Mouse (Mus musculus): ENCODE measurements around the gene Erich6. TPM values are rescaled to one million over a fixed set of nuclear protein-coding genes. Genes with fewer than 3 reads are reported as not detected.
"Not testable (repeated sequence)": the region's sequence is repeated elsewhere in the genome, so short reads cannot be mapped to it uniquely, and the experiment has no call there.

The Erich6 gene
- polyA plus RNA-seq, 1 experiment from 2014 or later, result 0.43 TPM

DNA sequence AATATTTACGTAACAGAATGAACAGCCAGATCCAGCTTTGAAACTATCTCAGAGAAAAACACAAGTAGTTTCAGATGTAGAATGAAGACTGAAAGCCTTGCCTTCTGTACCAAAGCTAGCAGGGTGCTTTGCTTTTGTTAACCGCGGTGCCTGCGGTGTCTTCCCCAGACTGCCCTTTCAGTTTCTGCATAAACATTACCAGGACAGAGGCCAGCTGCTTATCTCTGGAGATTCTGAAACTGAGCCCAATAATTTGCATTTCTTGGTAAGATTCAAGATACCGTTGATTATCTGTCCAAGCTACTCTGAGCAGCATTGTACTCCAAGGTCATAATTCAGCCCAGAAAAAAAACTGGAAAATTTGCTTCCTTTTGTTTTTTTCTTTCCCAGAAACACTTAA, 43.4 kb downstream of the Erich6 start:
- Histone ChIP-seq H3K27ac (no peak overlapping the region), H3K9ac (no peak overlapping the region), H3K36me3 (replicated peaks; ENCODE audit: control insufficient read depth, insufficient read depth) (peaks cover 41% of the 10 kb centered on the region), H3K4me3 (replicated peaks; ENCODE audit: low read length) (no peak overlapping the region), H3K9me3 (ENCODE audit: control insufficient read depth, low read length) (no peaks in the 10 kb centered on the region), H3K4me1 (replicated peaks; ENCODE audit: control insufficient read depth, insufficient read depth, low read length) (no peaks in the 10 kb centered on the region), H3K4me2 (replicated peaks) (no peak overlapping the region), H3K27me3 (ENCODE audit: control insufficient read depth, insufficient read depth, low read length) (no peaks in the 10 kb centered on the region)
- 30% methylated on average over 5 of the region's 5 CpGs for WGBS
- DNase-seq (ENCODE audit: low spot score) (no peak), ATAC-seq (ENCODE audit: low FRiP score) (no peak)

DNA sequence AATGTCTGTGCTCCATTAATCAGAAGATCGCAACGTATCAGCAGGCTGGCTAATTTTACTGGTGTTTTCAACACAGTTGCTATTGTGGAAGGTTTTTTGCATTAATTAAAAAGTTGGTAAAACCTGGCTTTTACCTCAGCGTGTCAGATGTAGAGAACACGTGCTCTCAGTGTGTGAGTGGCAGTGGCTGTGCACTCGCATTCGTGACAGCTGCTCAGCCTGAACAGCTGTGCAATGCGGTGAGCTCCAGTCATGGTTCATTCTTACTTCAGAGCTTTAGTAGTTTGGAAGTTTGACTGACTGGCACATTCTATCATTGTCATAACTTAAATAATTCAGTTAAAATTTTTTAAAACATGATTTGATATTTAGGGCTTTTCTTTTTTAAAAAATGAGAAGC, 44.3 kb downstream of the Erich6 start:
- H3K9me3 ChIP-seq (ENCODE audit: control insufficient read depth, low read length); H3K9ac ChIP-seq; H3K27me3 ChIP-seq (ENCODE audit: control insufficient read depth, insufficient read depth, low read length); H3K4me2 ChIP-seq (replicated peaks); H3K4me3 ChIP-seq (replicated peaks; ENCODE audit: low read length); H3K4me1 ChIP-seq (replicated peaks; ENCODE audit: control insufficient read depth, insufficient read depth, low read length); DNase-seq (ENCODE audit: low spot score); ATAC-seq (ENCODE audit: low FRiP score); H3K27ac ChIP-seq: not testable (repeated sequence)
- 67% methylated on average over 7 of the region's 7 CpGs for WGBS
- H3K36me3 ChIP-seq (replicated peaks; ENCODE audit: control insufficient read depth, insufficient read depth), result peaks cover 46% of the 10 kb centered on the region

DNA sequence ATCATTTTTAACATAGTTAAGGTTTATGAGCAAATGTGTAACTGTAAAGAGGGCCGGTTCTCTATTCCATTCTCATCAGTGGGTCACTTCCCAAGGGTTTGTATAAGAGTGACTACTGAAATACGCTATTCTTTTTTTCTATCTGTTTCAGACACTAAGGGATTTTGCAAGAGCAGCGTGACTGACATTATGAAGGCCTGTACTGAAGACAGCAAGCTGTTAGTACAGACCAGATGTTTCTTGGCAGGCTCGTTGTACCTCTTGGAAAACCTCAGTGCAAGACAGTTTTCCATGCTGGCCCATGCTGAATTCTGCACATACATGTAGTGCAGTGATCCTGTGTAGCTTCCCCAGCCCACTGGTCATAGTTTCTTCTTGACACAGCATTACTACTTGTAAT, 46.5 kb downstream of the Erich6 start:
- H3K27me3 ChIP-seq (ENCODE audit: control insufficient read depth, insufficient read depth, low read length); H3K27ac ChIP-seq; H3K4me1 ChIP-seq (replicated peaks; ENCODE audit: control insufficient read depth, insufficient read depth, low read length); H3K9ac ChIP-seq; ATAC-seq (ENCODE audit: low FRiP score); H3K4me3 ChIP-seq (replicated peaks; ENCODE audit: low read length); DNase-seq (ENCODE audit: low spot score); H3K4me2 ChIP-seq (replicated peaks); H3K9me3 ChIP-seq (ENCODE audit: control insufficient read depth, low read length): not testable (repeated sequence)
- 90% methylated on average over 4 of the region's 4 CpGs for WGBS
- peaks cover 61% of the 10 kb centered on the region for H3K36me3 ChIP-seq (replicated peaks; ENCODE audit: control insufficient read depth, insufficient read depth)

DNA sequence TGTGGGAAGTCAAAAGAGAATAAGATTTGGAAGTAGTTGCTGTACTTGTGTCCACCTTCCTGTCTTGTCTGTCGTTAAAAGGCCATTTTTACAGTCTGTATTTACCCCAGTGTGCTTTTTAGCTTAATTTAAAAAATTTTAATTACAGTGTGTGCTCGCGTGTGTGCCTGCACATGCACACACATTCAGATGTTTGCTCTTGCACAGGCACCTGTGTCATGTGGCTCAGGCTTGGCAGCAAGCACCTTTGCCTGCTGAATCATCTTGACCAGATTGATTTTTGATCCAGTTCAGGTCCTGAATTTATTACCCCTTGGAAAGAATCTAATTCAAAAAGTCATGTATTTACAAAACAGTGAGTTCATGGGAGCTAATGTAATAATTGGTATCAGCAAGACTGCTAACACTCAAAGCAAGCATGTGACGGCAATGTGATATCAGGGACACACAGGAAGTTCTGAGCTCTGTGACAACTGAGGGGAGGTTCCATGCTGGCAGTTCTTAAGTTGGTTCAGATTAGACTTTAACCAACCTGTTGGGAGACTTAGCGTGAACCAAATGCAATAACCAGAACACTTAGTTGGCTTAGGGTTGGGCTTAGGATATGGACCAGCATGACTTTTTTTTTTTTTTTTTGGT, 54.1 kb downstream of the Erich6 start:
- DNase-seq (ENCODE audit: low spot score) (no peak), ATAC-seq (ENCODE audit: low FRiP score) (no peak)
- 94% methylated on average over 5 of the region's 5 CpGs for WGBS
- no peaks in the 10 kb centered on the region for H3K27me3 ChIP-seq (ENCODE audit: control insufficient read depth, insufficient read depth, low read length)
- peaks cover 17% of the 10 kb centered on the region; the same call in 1 of the 2 replicates for H3K4me1 ChIP-seq (replicated peaks; ENCODE audit: control insufficient read depth, insufficient read depth, low read length)
- no peak overlapping the region for H3K4me3 ChIP-seq (replicated peaks; ENCODE audit: low read length)
- peaks cover 27% of the 10 kb centered on the region for H3K36me3 ChIP-seq (replicated peaks; ENCODE audit: control insufficient read depth, insufficient read depth)
- H3K4me2 ChIP-seq (replicated peaks), result no peak overlapping the region
- no peaks in the 10 kb centered on the region for H3K9me3 ChIP-seq (ENCODE audit: control insufficient read depth, low read length)
- no peak overlapping the region for H3K9ac ChIP-seq
- no peak overlapping the region for H3K27ac ChIP-seq

DNA sequence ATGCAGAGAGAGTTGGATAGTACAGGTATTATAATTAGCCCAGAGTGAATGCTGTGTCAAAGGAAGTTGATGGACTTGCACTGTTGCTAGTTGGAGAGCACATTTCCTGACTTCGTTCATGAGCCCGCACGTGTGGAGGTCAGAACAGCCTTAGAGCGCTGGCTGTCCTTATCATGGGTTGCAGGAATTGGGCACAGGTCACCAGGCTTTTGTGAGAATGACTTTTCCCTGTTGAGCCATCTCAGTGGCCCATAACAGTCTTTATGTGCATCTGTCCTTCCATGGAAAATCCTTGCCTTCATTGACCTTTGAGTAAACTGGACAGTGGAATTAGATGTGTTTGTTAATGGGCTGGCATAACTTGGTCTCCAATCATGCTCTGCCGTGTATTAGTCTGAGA, 54.7 kb downstream of the Erich6 start:
- DNase-seq (ENCODE audit: low spot score), result no peak
- no peak for ATAC-seq (ENCODE audit: low FRiP score)
- Histone ChIP-seq H3K4me3 (replicated peaks; ENCODE audit: low read length) (no peak overlapping the region), H3K9ac (no peak overlapping the region), H3K4me1 (replicated peaks; ENCODE audit: control insufficient read depth, insufficient read depth, low read length) (peaks cover 21% of the 10 kb centered on the region; the same call in 1 of the 2 replicates), H3K27ac (no peak overlapping the region), H3K36me3 (replicated peaks; ENCODE audit: control insufficient read depth, insufficient read depth) (peaks cover 21% of the 10 kb centered on the region), H3K27me3 (ENCODE audit: control insufficient read depth, insufficient read depth, low read length) (no peaks in the 10 kb centered on the region), H3K4me2 (replicated peaks) (no peak overlapping the region), H3K9me3 (ENCODE audit: control insufficient read depth, low read length) (no peaks in the 10 kb centered on the region)
- 85% methylated on average over 5 of the region's 5 CpGs for WGBS

DNA sequence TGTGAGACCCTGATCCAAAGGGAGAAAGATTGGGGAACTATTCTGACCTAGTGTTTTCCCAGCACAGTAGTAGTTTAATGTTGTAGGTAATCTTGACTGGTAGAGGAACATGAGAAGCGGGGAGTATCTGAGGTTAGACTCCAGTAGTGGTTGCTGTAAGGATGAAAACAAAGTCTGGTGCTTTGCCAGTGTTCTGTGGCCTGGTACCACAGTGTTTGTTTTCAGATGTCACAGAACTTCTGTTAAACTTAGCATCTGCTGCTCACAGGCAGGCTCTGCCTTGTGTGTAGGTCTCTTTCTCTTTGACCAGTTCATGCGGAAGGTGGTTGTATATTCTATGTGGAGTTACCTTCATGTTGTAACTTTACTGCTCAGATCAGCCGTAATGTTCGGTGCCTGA, 55.5 kb downstream of the Erich6 start:
- Histone ChIP-seq H3K27ac (no peak overlapping the region), H3K36me3 (replicated peaks; ENCODE audit: control insufficient read depth, insufficient read depth) (peaks cover 17% of the 10 kb centered on the region), H3K4me3 (replicated peaks; ENCODE audit: low read length) (no peak overlapping the region), H3K4me2 (replicated peaks) (no peak overlapping the region), H3K9me3 (ENCODE audit: control insufficient read depth, low read length) (no peaks in the 10 kb centered on the region), H3K27me3 (ENCODE audit: control insufficient read depth, insufficient read depth, low read length) (no peaks in the 10 kb centered on the region), H3K9ac (no peak overlapping the region), H3K4me1 (replicated peaks; ENCODE audit: control insufficient read depth, insufficient read depth, low read length) (peaks cover 21% of the 10 kb centered on the region; the same call in 1 of the 2 replicates)
- WGBS, result 91% methylated on average over 4 of the region's 4 CpGs
- DNase-seq (ENCODE audit: low spot score) (no peak), ATAC-seq (ENCODE audit: low FRiP score) (no peak)

DNA sequence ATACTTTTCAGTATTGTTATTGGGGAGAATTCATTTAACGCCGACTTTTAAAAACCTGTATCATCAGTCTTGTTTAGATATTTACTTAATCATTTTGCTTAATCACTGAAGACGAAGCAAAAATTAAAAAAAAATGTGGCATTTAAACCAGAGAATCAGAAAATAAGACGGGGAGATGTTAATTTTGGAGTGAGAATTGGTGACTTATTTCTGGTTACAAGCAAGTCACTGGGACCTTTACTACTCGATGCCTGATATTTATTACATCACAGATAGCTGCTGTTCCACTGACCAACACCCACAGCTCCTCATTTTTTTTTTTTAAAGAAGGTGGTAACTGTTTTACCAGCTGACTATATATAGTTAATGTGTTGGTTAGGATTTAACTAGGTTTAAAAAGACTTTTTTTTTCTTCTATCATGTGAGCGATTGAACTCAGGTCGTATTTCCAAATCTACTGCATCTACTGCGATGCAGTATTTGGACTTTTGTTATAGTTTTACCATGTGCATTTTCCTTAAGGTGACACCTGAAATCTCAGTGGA, 59.4 kb downstream of the Erich6 start:
- H3K36me3 ChIP-seq (replicated peaks; ENCODE audit: control insufficient read depth, insufficient read depth), result peaks cover 7% of the 10 kb centered on the region
- ATAC-seq (ENCODE audit: low FRiP score) (no peak), DNase-seq (ENCODE audit: low spot score) (peak; percentile 29)
- 19% methylated on average over 8 of the region's 8 CpGs for WGBS
- H3K27me3 ChIP-seq (ENCODE audit: control insufficient read depth, insufficient read depth, low read length), result no peaks in the 10 kb centered on the region
- H3K4me3 ChIP-seq (replicated peaks; ENCODE audit: low read length), result peak overlapping the region; percentile 95
- H3K9ac ChIP-seq, result peak overlapping the region; percentile 99
- peaks cover 21% of the 10 kb centered on the region for H3K4me1 ChIP-seq (replicated peaks; ENCODE audit: control insufficient read depth, insufficient read depth, low read length)
- H3K27ac ChIP-seq, result peak overlapping the region; percentile 99
- peak overlapping the region; percentile 65 for H3K4me2 ChIP-seq (replicated peaks)
- no peaks in the 10 kb centered on the region for H3K9me3 ChIP-seq (ENCODE audit: control insufficient read depth, low read length)

DNA sequence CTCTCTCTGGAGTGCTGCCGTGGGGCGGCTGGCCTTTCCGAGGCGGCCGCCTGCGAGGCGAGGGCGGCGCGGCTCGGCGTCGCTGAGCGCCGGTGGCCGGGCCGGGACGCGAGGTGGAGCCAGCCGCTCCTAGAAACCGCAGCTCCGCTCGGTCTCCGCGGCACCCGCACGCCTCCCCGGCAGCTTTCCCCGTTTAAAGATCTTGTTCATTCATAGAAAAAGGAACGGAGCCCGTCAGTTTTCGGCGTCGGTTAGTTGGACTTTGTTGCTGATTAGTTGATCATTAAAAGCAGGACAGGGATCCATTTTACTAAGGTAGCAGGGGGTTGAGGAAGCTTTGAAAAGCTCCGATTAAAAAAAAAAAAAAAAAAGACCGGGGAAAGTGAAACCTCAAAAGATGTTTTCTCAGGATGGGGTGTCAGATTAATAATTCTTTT, 59.9 kb downstream of the Erich6 start:
- Histone ChIP-seq H3K4me1 (replicated peaks; ENCODE audit: control insufficient read depth, insufficient read depth, low read length) (peaks cover 21% of the 10 kb centered on the region), H3K27ac (peak overlapping the region; percentile 99), H3K4me3 (replicated peaks; ENCODE audit: low read length) (peak overlapping the region; percentile 95), H3K36me3 (replicated peaks; ENCODE audit: control insufficient read depth, insufficient read depth) (peaks cover 7% of the 10 kb centered on the region), H3K27me3 (ENCODE audit: control insufficient read depth, insufficient read depth, low read length) (no peaks in the 10 kb centered on the region), H3K9ac (peak overlapping the region; percentile 99), H3K9me3 (ENCODE audit: control insufficient read depth, low read length) (no peaks in the 10 kb centered on the region), H3K4me2 (replicated peaks) (peak overlapping the region; percentile 65)
- under 1% methylated on average over 36 of the region's 36 CpGs for WGBS
- ATAC-seq (ENCODE audit: low FRiP score) (peak; percentile 77), DNase-seq (ENCODE audit: low spot score) (peak; percentile 55)

DNA sequence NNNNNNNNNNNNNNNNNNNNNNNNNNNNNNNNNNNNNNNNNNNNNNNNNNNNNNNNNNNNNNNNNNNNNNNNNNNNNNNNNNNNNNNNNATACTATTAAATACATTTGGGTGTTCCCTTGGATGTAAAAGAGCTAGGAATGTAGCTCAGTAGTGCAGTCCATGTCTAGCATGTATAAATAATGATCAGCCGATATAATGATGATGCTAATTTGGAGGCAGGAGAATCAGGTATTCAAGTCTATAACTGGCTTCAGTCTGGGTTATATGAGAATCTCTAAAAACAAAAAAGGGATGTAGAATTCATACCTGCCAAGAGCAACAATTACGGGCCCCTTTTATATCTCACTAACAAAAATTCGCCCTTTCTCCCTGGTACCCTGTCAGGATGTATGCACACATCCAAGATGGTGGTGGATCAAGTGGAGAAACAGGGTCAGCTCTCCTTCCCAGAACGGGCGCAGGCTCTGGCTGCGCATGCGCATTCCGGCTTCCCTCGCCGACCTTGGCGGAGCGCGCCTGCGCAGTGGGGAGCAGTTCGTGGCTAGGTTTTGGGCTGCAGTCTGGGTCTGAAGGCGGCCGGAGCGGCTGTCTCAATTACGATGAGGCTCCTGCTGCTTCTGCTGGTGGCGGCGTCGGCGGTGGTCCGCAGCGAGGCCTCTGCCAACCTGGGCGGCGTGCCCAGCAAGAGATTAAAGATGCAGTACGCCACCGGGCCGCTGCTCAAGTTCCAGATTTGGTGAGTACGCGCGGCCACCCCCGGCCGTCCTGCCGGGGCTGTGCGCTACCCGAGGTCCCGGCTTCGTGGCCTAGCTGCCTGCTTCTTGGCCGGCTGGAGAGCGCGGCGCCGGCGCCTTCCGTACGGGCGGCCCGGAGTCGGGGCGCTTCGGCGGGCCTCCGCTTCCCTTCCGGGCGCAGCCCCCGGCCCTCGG, 60.6 kb downstream of the Erich6 start, which contains the start of gene Selenot:
TSS of gene Selenot (plus strand) at position 500 of the 930 bp plus-strand sequence.
- H3K9me3 ChIP-seq (ENCODE audit: control insufficient read depth, low read length), result no peaks in the 10 kb centered on the region
- DNase-seq (ENCODE audit: low spot score) (peak; percentile 99), ATAC-seq (ENCODE audit: low FRiP score) (peak; percentile 95)
- H3K4me1 ChIP-seq (replicated peaks; ENCODE audit: control insufficient read depth, insufficient read depth, low read length), result peaks cover 15% of the 10 kb centered on the region
- H3K9ac ChIP-seq, result peak within 1 kb of the TSS; percentile 99
- peaks cover 7% of the 10 kb centered on the region for H3K36me3 ChIP-seq (replicated peaks; ENCODE audit: control insufficient read depth, insufficient read depth)
- no peaks in the 10 kb centered on the region for H3K27me3 ChIP-seq (ENCODE audit: control insufficient read depth, insufficient read depth, low read length)
- peak within 1 kb of the TSS; percentile 95 for H3K4me3 ChIP-seq (replicated peaks; ENCODE audit: low read length)
- peak within 1 kb of the TSS; percentile 99 for H3K27ac ChIP-seq
- under 1% methylated on average over 59 of the region's 59 CpGs for whole genome bisulfite sequencing
- peak within 1 kb of the TSS; percentile 65 for H3K4me2 ChIP-seq (replicated peaks)
